In genomic region chr6:108660206-108660877, GRCm38 (mm10) we compare ENCODE assay signal across 8 mouse cellular contexts. TPM values are rescaled to one million over a fixed set of nuclear protein-coding genes. Genes with fewer than 3 reads are reported as not detected.
DNase-seq lines count a peak whose midpoint lies in the region; ATAC-seq and TF ChIP-seq lines count a peak whose summit lies in the region.

Bhlhe40 (plus strand) TSS chr6:108660629.

- peak; percentile 74 for TF ChIP-seq POLR2A in testis, adult 2 months (IDR thresholded peaks at IDR 0.05; ENCODE audit: control insufficient read depth, low read depth, low read length)

- no peaks in the 10 kb centered on the region for H3K9me3 ChIP-seq in forebrain, embryonic 14.5 days (replicated peaks; ENCODE audit: control insufficient read depth, low read length)
- no peaks in the 10 kb centered on the region for H3K9me3 ChIP-seq in liver, postnatal 0 days (ENCODE audit: low read length)
- H3K9me3 ChIP-seq in neural tube, embryonic 13.5 days: no peaks in the 10 kb centered on the region

- peak; percentile 48; the same call in 1 of the 2 replicates for TF ChIP-seq EP300 in liver, postnatal 0 days (IDR thresholded peaks at IDR 0.05; ENCODE audit: low read depth)

- intact Hi-C loops in heart, postnatal 14 days (cut with DNase I): loop anchor here (2.0 to 5.0 kb wide), 3 partner anchors 48 to 203 kb away; no protein-coding TSS in a partner anchor

- TF ChIP-seq CTCF in liver, postnatal 0 days (IDR thresholded peaks at IDR 0.05; ENCODE audit: low read depth): no peak
- TF ChIP-seq CTCF in testis, adult 2 months (IDR thresholded peaks at IDR 0.05; ENCODE audit: control insufficient read depth, insufficient read depth, insufficient replicate concordance, low read depth, low read length): no peak

- H3K9ac ChIP-seq in forebrain, embryonic 14.5 days (ENCODE audit: low read length): peak within 1 kb of the TSS; percentile 71
- peak within 1 kb of the TSS; percentile 81 for H3K9ac ChIP-seq in liver, postnatal 0 days (replicated peaks)
- peak within 1 kb of the TSS; percentile 81 for H3K9ac ChIP-seq in neural tube, embryonic 13.5 days

- DNase-seq in CD4-positive helper T cell, adult 2 months (ENCODE audit: low read depth, low spot score): peak; percentile 97
- peak; percentile 86 for DNase-seq in forebrain, embryonic 14.5 days (ENCODE audit: low spot score)
- peak; percentile 87 to 90 for DNase-seq in heart, postnatal 14 days
- peak; percentile 93 for DNase-seq in layer of hippocampus, adult 11-12 months (ENCODE audit: low spot score)
- DNase-seq in liver, postnatal 0 days: peak; percentile 89

- peak within 1 kb of the TSS; percentile 100 for H3K4me2 ChIP-seq in forebrain, embryonic 14.5 days (ENCODE audit: low read length)
- peak within 1 kb of the TSS; percentile 84 for H3K4me2 ChIP-seq in liver, postnatal 0 days (ENCODE audit: low read depth, low read length)
- H3K4me2 ChIP-seq in neural tube, embryonic 13.5 days: peak within 1 kb of the TSS; percentile 98

- H3K4me1 ChIP-seq in brown adipose tissue, adult 24 weeks (ENCODE audit: control insufficient read depth, insufficient read depth, insufficient read length, low read length): peaks cover 6% of the 10 kb centered on the region
- peaks cover 17% of the 10 kb centered on the region; the same call in 1 of the 2 replicates for H3K4me1 ChIP-seq in forebrain, embryonic 14.5 days (ENCODE audit: control insufficient read depth, insufficient read depth, low read length)
- H3K4me1 ChIP-seq in liver, postnatal 0 days (ENCODE audit: insufficient read depth): peaks cover 11% of the 10 kb centered on the region; the same call in 1 of the 2 replicates
- H3K4me1 ChIP-seq in neural tube, embryonic 13.5 days (replicated peaks): peaks cover 33% of the 10 kb centered on the region
- H3K4me1 ChIP-seq in testis, adult 2 months (ENCODE audit: control insufficient read depth, insufficient read depth, low read length): peaks cover 4% of the 10 kb centered on the region

- peak within 1 kb of the TSS; percentile 82 for H3K4me3 ChIP-seq in brown adipose tissue, adult 24 weeks (ENCODE audit: insufficient read depth, low read depth, low read length)
- peak within 1 kb of the TSS; percentile 52 for H3K4me3 ChIP-seq in forebrain, embryonic 14.5 days (ENCODE audit: low read depth, low read length)
- H3K4me3 ChIP-seq in liver, postnatal 0 days (ENCODE audit: low read depth, low read length): peak within 1 kb of the TSS; percentile 67
- H3K4me3 ChIP-seq in neural tube, embryonic 13.5 days: peak within 1 kb of the TSS; percentile 57
- peak within 1 kb of the TSS; percentile 72 for H3K4me3 ChIP-seq in testis, adult 2 months (ENCODE audit: control insufficient read depth, low read depth, low read length)

- H3K27ac ChIP-seq in brown adipose tissue, adult 24 weeks (replicated peaks; ENCODE audit: low read depth, low read length): peak within 1 kb of the TSS; percentile 99
- H3K27ac ChIP-seq in forebrain, embryonic 14.5 days (ENCODE audit: low read depth, low read length): peak within 1 kb of the TSS; percentile 89
- peak within 1 kb of the TSS; percentile 99 for H3K27ac ChIP-seq in liver, postnatal 0 days (ENCODE audit: low read depth)
- peak within 1 kb of the TSS; percentile 89 for H3K27ac ChIP-seq in neural tube, embryonic 13.5 days (replicated peaks)
- H3K27ac ChIP-seq in testis, adult 2 months (ENCODE audit: control insufficient read depth, insufficient read depth, low read depth, low read length): peak within 1 kb of the TSS; percentile 85

- H3K27me3 ChIP-seq in forebrain, embryonic 14.5 days (replicated peaks; ENCODE audit: control insufficient read depth, insufficient read depth, low read length): no peaks in the 10 kb centered on the region
- peaks cover 9% of the 10 kb centered on the region; the same call in 1 of the 2 replicates for H3K27me3 ChIP-seq in liver, postnatal 0 days (ENCODE audit: insufficient read depth, low read length)
- peaks cover 28% of the 10 kb centered on the region for H3K27me3 ChIP-seq in neural tube, embryonic 13.5 days
- H3K27me3 ChIP-seq in testis, adult 2 months (ENCODE audit: control insufficient read depth, insufficient read depth, low read length): no peaks in the 10 kb centered on the region

- H3K36me3 ChIP-seq in forebrain, embryonic 14.5 days (ENCODE audit: control insufficient read depth, insufficient read depth, low read length): 0 out of 2 replicates have a peak, but pooled peaks cover 3% of the 10 kb centered on the region
- peaks cover 14% of the 10 kb centered on the region for H3K36me3 ChIP-seq in liver, postnatal 0 days (replicated peaks; ENCODE audit: insufficient read depth, low read length)
- no peaks in the 10 kb centered on the region for H3K36me3 ChIP-seq in neural tube, embryonic 13.5 days
- H3K36me3 ChIP-seq in testis, adult 2 months (ENCODE audit: control insufficient read depth, insufficient read depth, low read length): no peaks in the 10 kb centered on the region

- WGBS in forebrain, embryonic 14.5 days: under 1% methylated on average over 25 of the region's 43 CpGs
- 2% methylated on average over 26 of the region's 43 CpGs for WGBS in liver, postnatal 0 days (ENCODE audit: insufficient replicate concordance)
- 1% methylated on average over 33 of the region's 43 CpGs for WGBS in neural tube, embryonic 13.5 days

- peak; percentile 76 for ATAC-seq in forebrain, embryonic 14.5 days
- ATAC-seq in liver, postnatal 0 days: peak; percentile 71
- peak; percentile 82 for ATAC-seq in neural tube, embryonic 13.5 days (ENCODE audit: low read depth)

RNA-seq across cellular contexts. Expression of gene Bhlhe40, which starts in this region (rescaled TPM):
- 74.0 and 122 TPM in 2 replicates for polyA plus RNA-seq in brown adipose tissue, adult 24 weeks (2012; ENCODE audit: insufficient read depth, insufficient read length, missing spikeins)
- polyA plus RNA-seq in forebrain, embryonic 14.5 days (2014; fragmentation: Nextera tagmentation; extraction: Ambion mirVana): 5.0 and 6.7 TPM in 2 replicates
- 10 to 100 TPM; 48.8 to 62.5 TPM for total RNA-seq in heart, postnatal 14 days (2021)
- polyA plus RNA-seq in liver, postnatal 0 days (2015; fragmentation: Nextera tagmentation; extraction: Ambion mirVana): 19.1 and 26.9 TPM in 2 replicates
- 2.8 and 5.4 TPM in 2 replicates for polyA plus RNA-seq in neural tube, embryonic 13.5 days (2015; fragmentation: Nextera tagmentation; extraction: Ambion mirVana)
- polyA plus RNA-seq in testis, adult 2 months (2012; rRNA removed): 1.8 and 2.2 TPM in 2 replicates

Comparison
In these comparisons a context has a peak if more than half of its experiments do, and no peak if none do; other contexts are left out.
1. Peak in every context shown above with its lines: DNase-seq, ATAC-seq, H3K4me3 ChIP-seq and H3K27ac ChIP-seq.